Mouse (Mus musculus) intestine, embryonic 14.5 days (tissue): ENCODE results near the gene Grm7. TPM values are rescaled to one million over a fixed set of nuclear protein-coding genes. Genes with fewer than 3 reads are reported as not detected.

Source experiments
- ATAC-seq: fragments of 200-750 bp; cut with Nextera tagmentation; replicated peaks from 2 replicates; pipeline ENCODE4 v1.8.0; 2017; ENCODE audit warnings: low read depth, moderate number of reproducible peaks, moderate TSS enrichment, moderate library complexity; ENCODE audit not compliant: low FRiP score, low TSS enrichment
- DNase-seq: peaks from one replicate; pipeline ENCODE4 v3.0.0-alpha.2; 2018; ENCODE audit warnings: low spot score
- H3K27ac ChIP-seq: fragments of 300-500 bp; sonication (generic); 2 replicates; pipeline ENCODE4 v1.5.1; 2014; ENCODE audit warnings: low read depth, mild to moderate bottlenecking, control low read depth
- H3K27me3 ChIP-seq: fragments of 300-500 bp; sonication (generic); replicated peaks from 2 replicates; pipeline ENCODE4 v1.6.1; 2014; ENCODE audit warnings: low read length, control low read depth; ENCODE audit not compliant: control insufficient read depth, insufficient read depth
- H3K36me3 ChIP-seq: fragments of 300-500 bp; sonication (generic); 2 replicates; pipeline ENCODE4 v1.6.1; 2014; ENCODE audit warnings: low read length, control low read depth; ENCODE audit not compliant: control insufficient read depth, insufficient read depth
- H3K4me1 ChIP-seq: fragments of 300-500 bp; sonication (generic); replicated peaks from 2 replicates; pipeline ENCODE4 v1.6.1; 2014; ENCODE audit warnings: low read length, control low read depth, mixed read lengths; ENCODE audit not compliant: control insufficient read depth, insufficient read depth
- H3K4me2 ChIP-seq: fragments of 300-500 bp; sonication (generic); 2 replicates; pipeline ENCODE4 v1.6.1; 2014; ENCODE audit warnings: low read length
- H3K4me3 ChIP-seq: fragments of 300-500 bp; sonication (generic); 2 replicates; pipeline ENCODE4 v1.5.1; 2014; ENCODE audit warnings: low read depth, low read length, control low read depth, mixed read lengths
- H3K9ac ChIP-seq: fragments of 300-500 bp; sonication (generic); 2 replicates; pipeline ENCODE4 v1.6.1; 2014; ENCODE audit warnings: mild to moderate bottlenecking, low read length
- H3K9me3 ChIP-seq: fragments of 300-500 bp; sonication (generic); 2 replicates; pipeline ENCODE4 v1.6.1; 2016; ENCODE audit warnings: low read length, control low read depth; ENCODE audit not compliant: control insufficient read depth
- WGBS: fragments of 180-500 bp; shearing (Covaris S2); extraction: QIAGEN DNeasy Blood & Tissue Kit; methylation state at CpG from one replicate; pipeline ENCODE4 v1.1.7; 2014; 5-methylcytosine and 5-hydroxymethylcytosine counted together
- polyA plus RNA-seq: library from polyadenylated mRNA; unstranded; fragments of >200 nt; fragmentation: Nextera tagmentation; extraction: Ambion mirVana; gene quantifications from 2 replicates; pipeline ENCODE4 v1.2.1, GENCODE M21; 2014

Gene Grm7
- polyA plus RNA-seq: 1.8 and 2.2 TPM in 2 replicates

GRCm38 (mm10) chr6:110645411-110646361, at the start of gene Grm7:
TSS of gene Grm7 (plus strand) at chr6:110645581.
- Histone ChIP-seq H3K4me3 (peak within 1 kb of the TSS; percentile 25), H3K9me3 (no peaks in the 10 kb centered on the region), H3K36me3 (no peaks in the 10 kb centered on the region), H3K4me1 (no peaks in the 10 kb centered on the region), H3K27ac (no peak within 1 kb of the TSS), H3K4me2 (peak within 1 kb of the TSS; percentile 56), H3K9ac (no peak within 1 kb of the TSS), H3K27me3 (peaks cover 54% of the 10 kb centered on the region)
- ATAC-seq (peak; percentile 83), DNase-seq (peak; percentile 75)
- WGBS: under 1% methylated on average over 64 of the region's 65 CpGs

GRCm38 (mm10) chr6:110645041-110645410, 355 bp upstream of the Grm7 start:
- no peaks in the 10 kb centered on the region for H3K9me3 ChIP-seq
- H3K27ac ChIP-seq: no peak overlapping the region
- H3K27me3 ChIP-seq: peaks cover 54% of the 10 kb centered on the region
- peak overlapping the region; percentile 25 for H3K4me3 ChIP-seq
- ATAC-seq (no peak), DNase-seq (no peak)
- H3K4me1 ChIP-seq: no peaks in the 10 kb centered on the region
- no peak overlapping the region for H3K9ac ChIP-seq
- no peaks in the 10 kb centered on the region for H3K36me3 ChIP-seq
- 2% methylated on average over 7 of the region's 7 CpGs for WGBS
- peak overlapping the region; percentile 56 for H3K4me2 ChIP-seq

GRCm38 (mm10) chr6:110646901-110647300, 1.5 kb downstream of the Grm7 start:
- H3K9ac ChIP-seq: no peak overlapping the region
- H3K9me3 ChIP-seq: no peaks in the 10 kb centered on the region
- peak overlapping the region; percentile 14; the same call in 1 of the 2 replicates for H3K4me2 ChIP-seq
- H3K4me3 ChIP-seq: peak overlapping the region; percentile 25
- DNase-seq: no peak
- no peaks in the 10 kb centered on the region for H3K4me1 ChIP-seq
- H3K27ac ChIP-seq: no peak overlapping the region
- 3% methylated on average over 12 of the region's 12 CpGs for WGBS
- H3K36me3 ChIP-seq: no peaks in the 10 kb centered on the region
- ATAC-seq: no peak
- H3K27me3 ChIP-seq: peaks cover 54% of the 10 kb centered on the region

GRCm38 (mm10) chr6:110649227-110649626, 3.8 kb downstream of the Grm7 start:
- H3K27me3 ChIP-seq: peaks cover 46% of the 10 kb centered on the region
- no peaks in the 10 kb centered on the region for H3K36me3 ChIP-seq
- H3K4me3 ChIP-seq: no peak overlapping the region
- ATAC-seq: no peak
- no peak overlapping the region for H3K27ac ChIP-seq
- H3K4me2 ChIP-seq: no peak overlapping the region
- no peaks in the 10 kb centered on the region for H3K4me1 ChIP-seq
- WGBS: 89% methylated on average over 1 of the region's 1 CpGs
- DNase-seq: no peak
- H3K9ac ChIP-seq: no peak overlapping the region
- H3K9me3 ChIP-seq: no peaks in the 10 kb centered on the region

GRCm38 (mm10) chr6:110653361-110654001, 8.1 kb downstream of the Grm7 start:
- no peak for ATAC-seq
- no peaks in the 10 kb centered on the region for H3K9me3 ChIP-seq
- no peaks in the 10 kb centered on the region for H3K36me3 ChIP-seq
- H3K27me3 ChIP-seq: peaks cover 3% of the 10 kb centered on the region
- H3K4me3 ChIP-seq: no peak overlapping the region
- DNase-seq: no peak
- H3K4me2 ChIP-seq: no peak overlapping the region
- H3K27ac ChIP-seq: no peak overlapping the region
- H3K4me1 ChIP-seq: no peaks in the 10 kb centered on the region
- 73% methylated on average over 5 of the region's 5 CpGs for WGBS
- H3K9ac ChIP-seq: no peak overlapping the region

GRCm38 (mm10) chr6:110664436-110664835, 19.1 kb downstream of the Grm7 start:
- H3K4me1 ChIP-seq: no peaks in the 10 kb centered on the region
- WGBS: 97% methylated on average over 1 of the region's 1 CpGs
- no peaks in the 10 kb centered on the region for H3K36me3 ChIP-seq
- no peak overlapping the region for H3K4me2 ChIP-seq
- no peak for ATAC-seq
- H3K9me3 ChIP-seq: no peaks in the 10 kb centered on the region
- DNase-seq: no peak
- no peak overlapping the region for H3K9ac ChIP-seq
- no peak overlapping the region for H3K27ac ChIP-seq
- H3K27me3 ChIP-seq: no peaks in the 10 kb centered on the region
- no peak overlapping the region for H3K4me3 ChIP-seq

- Histone ChIP-seq H3K4me3 (no peak overlapping the region), H3K4me1 (no peaks in the 10 kb centered on the region), H3K4me2 (no peak overlapping the region), H3K27me3 (no peaks in the 10 kb centered on the region), H3K36me3 (no peaks in the 10 kb centered on the region), H3K9me3 (no peaks in the 10 kb centered on the region), H3K27ac (no peak overlapping the region), H3K9ac (no peak overlapping the region)
- ATAC-seq (no peak), DNase-seq (no peak)
- WGBS: 58% methylated on average over 5 of the region's 5 CpGs
Measured at GRCm38 (mm10) chr6:110668447-110668846, 23.1 kb downstream of the Grm7 start.

- no peak overlapping the region for H3K27ac ChIP-seq
- ATAC-seq (no peak), DNase-seq (no peak)
- H3K36me3 ChIP-seq: no peaks in the 10 kb centered on the region
- H3K4me1 ChIP-seq: no peaks in the 10 kb centered on the region
- no peak overlapping the region for H3K4me2 ChIP-seq
- 65% methylated on average over 1 of the region's 1 CpGs for WGBS
- no peaks in the 10 kb centered on the region for H3K9me3 ChIP-seq
- no peak overlapping the region for H3K4me3 ChIP-seq
- no peaks in the 10 kb centered on the region for H3K27me3 ChIP-seq
- no peak overlapping the region for H3K9ac ChIP-seq
Measured at GRCm38 (mm10) chr6:110690954-110691353, 45.6 kb downstream of the Grm7 start.
